ENCODE assay signal across 47 mouse cellular contexts in genomic region chr9:37849267-37849666, GRCm38 (mm10). TPM values are rescaled to one million over a fixed set of nuclear protein-coding genes. Genes with fewer than 3 reads are reported as not detected.
"Had no signal": no experiment of that assay in that cellular context is flagged by ENCODE, and none has a peak within 500 bp of the region (broad histone marks: within the 10 kb centered on the region; RNA-seq: fewer than 3 reads in every experiment).

No protein-coding gene starts in this region.

- H3K27ac ChIP-seq: limb, embryonic 10.5 days; limb, embryonic 12.5 days; limb, embryonic 13.5 days; limb, embryonic 15.5 days; liver, embryonic 12.5 days; liver, embryonic 13.5 days; liver, embryonic 14.5 days; liver, embryonic 15.5 days; lung, embryonic 15.5 days; macrophage; midbrain, embryonic 10.5 days; midbrain, embryonic 12.5 days; midbrain, embryonic 13.5 days; midbrain, embryonic 15.5 days; neural tube, embryonic 12.5 days; neural tube, embryonic 13.5 days had no signal

- ATAC-seq: liver, embryonic 12.5 days; liver, postnatal 0 days; lung, postnatal 0 days; midbrain, embryonic 13.5 days; midbrain, embryonic 15.5 days; midbrain, embryonic 16.5 days had no signal

- H3K4me3 ChIP-seq: limb, embryonic 10.5 days; limb, embryonic 12.5 days; limb, embryonic 13.5 days; limb, embryonic 15.5 days; liver, embryonic 12.5 days; liver, embryonic 13.5 days; liver, embryonic 15.5 days; lung, embryonic 15.5 days; megakaryocyte, embryonic 14.5 days; midbrain, embryonic 10.5 days; midbrain, embryonic 12.5 days; midbrain, embryonic 13.5 days; midbrain, embryonic 15.5 days; myocyte; neural tube, embryonic 12.5 days; neural tube, embryonic 13.5 days had no signal

- DNase-seq: left cerebral cortex, postnatal 4 days; liver; liver, embryonic 13.5 days; liver, postnatal 0 days; lung, adult 18-20 months; lung, adult 2 months; lung, embryonic 14.5 days; lung, postnatal 10 days; lung, postnatal 14 days; lung, postnatal 36 days; lung, postnatal 4 days; midbrain, embryonic 14.5 days had no signal

RNA-seq across cellular contexts. Expression of gene Olfr877, which starts 4.8 kb away (rescaled TPM):
- total RNA-seq: left cerebral cortex, postnatal 4 days; liver, adult 2 months; megakaryocyte progenitor cell, adult 5-6 weeks; megakaryocyte, adult 5-6 weeks; megakaryocyte-erythroid progenitor cell, adult 5-6 weeks; midbrain, postnatal 0 days; monocyte, adult 5-6 weeks had no signal
- polyA plus RNA-seq: limb, embryonic 10.5 days; limb, embryonic 11.5 days; limb, embryonic 12.5 days; limb, embryonic 13.5 days; limb, embryonic 14.5 days; limb, embryonic 15.5 days; liver, adult 2 months; liver, embryonic 11.5 days; liver, embryonic 12.5 days; liver, embryonic 13.5 days; liver, embryonic 14.5 days; liver, embryonic 15.5 days; liver, embryonic 16.5 days; liver, postnatal 0 days; lung, adult 2 months; lung, embryonic 14.5 days; lung, embryonic 15.5 days; lung, embryonic 16.5 days; lung, postnatal 0 days; macrophage; midbrain, embryonic 10.5 days; midbrain, embryonic 11.5 days; midbrain, embryonic 12.5 days; midbrain, embryonic 13.5 days; midbrain, embryonic 14.5 days; midbrain, embryonic 15.5 days; midbrain, embryonic 16.5 days; midbrain, postnatal 0 days; myocyte; neural tube, embryonic 11.5 days; neural tube, embryonic 12.5 days; neural tube, embryonic 13.5 days had no signal

RNA-seq across cellular contexts. Expression of gene Olfr876, which starts 46.4 kb away (rescaled TPM):
- total RNA-seq: left cerebral cortex, postnatal 14 days; left cerebral cortex, postnatal 25 days; left cerebral cortex, postnatal 36 days; left cerebral cortex, postnatal 4 days; liver, adult 2 months; megakaryocyte progenitor cell, adult 5-6 weeks; megakaryocyte, adult 5-6 weeks; megakaryocyte-erythroid progenitor cell, adult 5-6 weeks; midbrain, postnatal 0 days; monocyte, adult 5-6 weeks had no signal
- polyA plus RNA-seq: limb, embryonic 10.5 days; limb, embryonic 11.5 days; limb, embryonic 12.5 days; limb, embryonic 13.5 days; limb, embryonic 14.5 days; limb, embryonic 15.5 days; liver, adult 2 months; liver, embryonic 11.5 days; liver, embryonic 12.5 days; liver, embryonic 13.5 days; liver, embryonic 14.5 days; liver, embryonic 15.5 days; liver, embryonic 16.5 days; liver, postnatal 0 days; lung, adult 2 months; lung, embryonic 14.5 days; lung, embryonic 15.5 days; lung, embryonic 16.5 days; lung, postnatal 0 days; macrophage; midbrain, embryonic 10.5 days; midbrain, embryonic 11.5 days; midbrain, embryonic 12.5 days; midbrain, embryonic 13.5 days; midbrain, embryonic 14.5 days; midbrain, embryonic 15.5 days; midbrain, embryonic 16.5 days; midbrain, postnatal 0 days; myocyte; neural tube, embryonic 11.5 days; neural tube, embryonic 12.5 days; neural tube, embryonic 13.5 days had no signal

RNA-seq across cellular contexts. Expression of gene Olfr145, which starts 47.3 kb away (rescaled TPM):
- total RNA-seq: left cerebral cortex, postnatal 14 days; left cerebral cortex, postnatal 25 days; left cerebral cortex, postnatal 4 days; liver, adult 2 months; megakaryocyte progenitor cell, adult 5-6 weeks; megakaryocyte, adult 5-6 weeks; megakaryocyte-erythroid progenitor cell, adult 5-6 weeks; midbrain, postnatal 0 days; monocyte, adult 5-6 weeks had no signal
- polyA plus RNA-seq: limb, embryonic 10.5 days; limb, embryonic 11.5 days; limb, embryonic 12.5 days; limb, embryonic 13.5 days; limb, embryonic 14.5 days; limb, embryonic 15.5 days; liver, adult 2 months; liver, embryonic 11.5 days; liver, embryonic 12.5 days; liver, embryonic 13.5 days; liver, embryonic 14.5 days; liver, embryonic 15.5 days; liver, embryonic 16.5 days; liver, postnatal 0 days; lung, adult 2 months; lung, embryonic 14.5 days; lung, embryonic 15.5 days; lung, embryonic 16.5 days; lung, postnatal 0 days; macrophage; midbrain, embryonic 10.5 days; midbrain, embryonic 11.5 days; midbrain, embryonic 12.5 days; midbrain, embryonic 13.5 days; midbrain, embryonic 14.5 days; midbrain, embryonic 15.5 days; midbrain, embryonic 16.5 days; midbrain, postnatal 0 days; myocyte; neural tube, embryonic 11.5 days; neural tube, embryonic 12.5 days; neural tube, embryonic 13.5 days had no signal
